Mouse (Mus musculus): Measurements from ENCODE around the gene Spop. TPM values are rescaled to one million over a fixed set of nuclear protein-coding genes. Genes with fewer than 3 reads are reported as not detected.
A peak's percentile ranks its signal among the peaks of the same experiment; 100 is the strongest.

Spop gene
- polyA plus RNA-seq, 1 experiment from 2014 or later = 89.6 TPM

GRCm38 (mm10) chr11:95431344-95431743, 17.5 kb downstream of the Spop start:
- H3K9me3 ChIP-seq (ENCODE audit: control insufficient read depth, low read length) = no peaks in the 10 kb centered on the region
- H3K4me2 ChIP-seq (ENCODE audit: low read length) = no peak overlapping the region
- H3K36me3 ChIP-seq (ENCODE audit: control insufficient read depth, insufficient read depth, low read length) = 0 out of 2 replicates have a peak, but pooled peaks cover 4% of the 10 kb centered on the region
- H3K4me1 ChIP-seq (ENCODE audit: control insufficient read depth in 2 of 2, insufficient read depth in 2 of 2, low read length in 2 of 2) = peaks cover 0 to 25% of the 10 kb centered on the region in 2 experiments; a peak in 2 of 4 replicates
- ATAC-seq (ENCODE audit: insufficient number of reproducible peaks, insufficient read depth, low FRiP score, low read depth) = no peak
- H3K27ac ChIP-seq (replicated peaks in 1 of 2; ENCODE audit: control insufficient read depth in 1 of 2, insufficient read depth in 1 of 2, low read depth in 2 of 2, low read length in 2 of 2) = peak overlapping the region in 1 of 2 experiments; percentile 37; a peak in 1 of 4 replicates
- H3K4me3 ChIP-seq (ENCODE audit: control insufficient read depth in 1 of 2, insufficient read depth in 1 of 2, low read depth in 1 of 2, low read length in 2 of 2) = no peak overlapping the region
- H3K27me3 ChIP-seq (ENCODE audit: control insufficient read depth, insufficient read depth, low read length) = no peaks in the 10 kb centered on the region
- WGBS = 10% methylated on average over 2 of the region's 2 CpGs
- H3K9ac ChIP-seq (ENCODE audit: low read length) = no peak overlapping the region; the same call in 1 of the 2 replicates

- peaks cover 0 to 25% of the 10 kb centered on the region in 2 experiments; a peak in 2 of 4 replicates for H3K4me1 ChIP-seq (ENCODE audit: control insufficient read depth in 2 of 2, insufficient read depth in 2 of 2, low read length in 2 of 2)
- no peak for ATAC-seq (ENCODE audit: insufficient number of reproducible peaks, insufficient read depth, low FRiP score, low read depth)
Measured at GRCm38 (mm10) chr11:95432194-95432593, 18.3 kb downstream of the Spop start.

DNA sequence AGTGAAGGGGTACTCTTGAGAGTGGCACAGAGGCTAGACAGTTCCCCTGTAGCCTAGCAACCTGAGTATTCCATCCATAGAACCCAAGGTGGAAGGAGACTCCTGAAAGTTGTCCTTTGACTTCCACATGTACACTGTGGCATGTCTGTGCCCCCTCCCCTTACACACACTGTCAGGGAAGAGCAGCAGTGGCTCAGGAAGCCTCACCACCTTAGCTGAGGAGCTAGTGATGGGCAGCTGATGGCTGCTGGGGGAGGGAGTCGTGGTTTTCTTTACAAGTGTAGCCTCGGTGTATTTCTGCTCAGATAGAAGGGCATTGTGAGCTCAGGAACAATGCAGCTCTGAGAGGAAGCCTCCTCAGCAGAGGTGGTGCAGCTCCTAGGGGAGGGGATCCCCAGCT, 31.5 kb downstream of the Spop start:
- no peak for ATAC-seq (ENCODE audit: insufficient number of reproducible peaks, insufficient read depth, low FRiP score, low read depth)

More at GRCm38 (mm10) chr11:95432194-95432593, 18.3 kb downstream of the Spop start:
- no peaks in the 10 kb centered on the region for H3K27me3 ChIP-seq (ENCODE audit: control insufficient read depth, insufficient read depth, low read length)
- H3K9me3 ChIP-seq (ENCODE audit: control insufficient read depth, low read length) = no peaks in the 10 kb centered on the region
- H3K9ac ChIP-seq (ENCODE audit: low read length) = no peak overlapping the region
- 0 out of 2 replicates have a peak, but pooled peaks cover 4% of the 10 kb centered on the region for H3K36me3 ChIP-seq (ENCODE audit: control insufficient read depth, insufficient read depth, low read length)
- H3K27ac ChIP-seq (replicated peaks in 1 of 2; ENCODE audit: control insufficient read depth in 1 of 2, insufficient read depth in 1 of 2, low read depth in 2 of 2, low read length in 2 of 2) = no peak overlapping the region
- 86% methylated on average over 1 of the region's 2 CpGs for WGBS
- H3K4me3 ChIP-seq (ENCODE audit: control insufficient read depth in 1 of 2, insufficient read depth in 1 of 2, low read depth in 1 of 2, low read length in 2 of 2) = no peak overlapping the region
- H3K4me2 ChIP-seq (ENCODE audit: low read length) = no peak overlapping the region

DNA sequence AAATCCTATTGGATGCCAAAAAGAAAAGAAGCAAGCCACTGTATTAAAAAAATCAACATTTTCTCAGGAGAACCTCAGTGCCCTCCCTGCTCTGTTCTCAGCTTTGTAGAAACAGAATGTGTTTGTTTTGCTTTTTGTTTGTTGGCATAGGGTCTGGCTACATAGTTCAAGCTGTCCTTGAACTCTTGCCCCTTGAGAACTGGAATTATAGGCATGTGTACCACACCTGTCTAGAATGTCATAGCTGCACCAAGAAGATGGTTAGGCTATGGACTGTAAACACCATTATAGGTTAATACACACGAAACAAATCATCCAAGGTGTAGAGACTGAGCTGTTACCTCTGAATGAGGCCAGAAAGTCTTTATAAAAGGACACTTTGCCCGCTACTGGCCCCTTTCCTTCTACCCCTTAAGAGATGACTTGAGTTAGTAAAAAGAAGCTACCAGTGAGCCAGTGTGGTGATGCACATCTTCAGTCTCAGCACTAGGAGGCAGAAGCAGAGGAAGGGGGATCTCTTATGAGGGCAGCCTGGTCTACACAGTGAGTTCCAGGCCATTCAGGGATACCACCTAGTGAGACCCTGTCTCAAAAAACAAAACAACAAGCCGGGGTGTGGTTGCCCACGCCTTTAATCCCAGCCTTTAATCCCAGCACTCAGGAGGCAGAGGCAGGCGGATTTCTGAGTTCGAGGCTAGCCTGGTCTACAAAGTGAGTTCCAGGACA, 32.9 kb downstream of the Spop start:
- ATAC-seq (ENCODE audit: insufficient number of reproducible peaks, insufficient read depth, low FRiP score, low read depth) = no peak
- Histone ChIP-seq H3K9me3 (ENCODE audit: control insufficient read depth, low read length) (no peaks in the 10 kb centered on the region), H3K4me2 (ENCODE audit: low read length) (no peak overlapping the region), H3K4me1 (ENCODE audit: control insufficient read depth in 2 of 2, insufficient read depth in 2 of 2, low read length in 2 of 2) (peaks cover 4 to 8% of the 10 kb centered on the region in 2 experiments; a peak in 2 of 4 replicates), H3K4me3 (ENCODE audit: control insufficient read depth in 1 of 2, insufficient read depth in 1 of 2, low read depth in 1 of 2, low read length in 2 of 2) (no peak overlapping the region), H3K9ac (ENCODE audit: low read length) (no peak overlapping the region), H3K27ac (replicated peaks in 1 of 2; ENCODE audit: control insufficient read depth in 1 of 2, insufficient read depth in 1 of 2, low read depth in 2 of 2, low read length in 2 of 2) (no peak overlapping the region), H3K27me3 (ENCODE audit: control insufficient read depth, insufficient read depth, low read length) (no peaks in the 10 kb centered on the region), H3K36me3 (ENCODE audit: control insufficient read depth, insufficient read depth, low read length) (peaks cover 16% of the 10 kb centered on the region)
- WGBS = 94% methylated on average over 6 of the region's 6 CpGs

More for the DNA sequence above, 31.5 kb downstream of the Spop start:
- H3K4me1 ChIP-seq (ENCODE audit: control insufficient read depth in 2 of 2, insufficient read depth in 2 of 2, low read length in 2 of 2) = peaks cover 4 to 8% of the 10 kb centered on the region in 2 experiments; a peak in 2 of 4 replicates
- peaks cover 7% of the 10 kb centered on the region for H3K36me3 ChIP-seq (ENCODE audit: control insufficient read depth, insufficient read depth, low read length)
- no peaks in the 10 kb centered on the region for H3K9me3 ChIP-seq (ENCODE audit: control insufficient read depth, low read length)
- 23% methylated on average over 2 of the region's 2 CpGs for WGBS
- H3K27me3 ChIP-seq (ENCODE audit: control insufficient read depth, insufficient read depth, low read length) = no peaks in the 10 kb centered on the region
- H3K27ac ChIP-seq (replicated peaks in 1 of 2; ENCODE audit: control insufficient read depth in 1 of 2, insufficient read depth in 1 of 2, low read depth in 2 of 2, low read length in 2 of 2) = no peak overlapping the region
- no peak overlapping the region for H3K4me2 ChIP-seq (ENCODE audit: low read length)
- no peak overlapping the region for H3K9ac ChIP-seq (ENCODE audit: low read length)
- no peak overlapping the region for H3K4me3 ChIP-seq (ENCODE audit: control insufficient read depth in 1 of 2, insufficient read depth in 1 of 2, low read depth in 1 of 2, low read length in 2 of 2)

- Histone ChIP-seq H3K9me3 (ENCODE audit: control insufficient read depth, low read length) (no peaks in the 10 kb centered on the region), H3K4me1 (ENCODE audit: control insufficient read depth in 2 of 2, insufficient read depth in 2 of 2, low read length in 2 of 2) (peaks cover 4 to 8% of the 10 kb centered on the region in 2 experiments; a peak in 2 of 4 replicates), H3K4me3 (ENCODE audit: control insufficient read depth in 1 of 2, insufficient read depth in 1 of 2, low read depth in 1 of 2, low read length in 2 of 2) (no peak overlapping the region), H3K27me3 (ENCODE audit: control insufficient read depth, insufficient read depth, low read length) (no peaks in the 10 kb centered on the region), H3K36me3 (ENCODE audit: control insufficient read depth, insufficient read depth, low read length) (peaks cover 16% of the 10 kb centered on the region), H3K27ac (replicated peaks in 1 of 2; ENCODE audit: control insufficient read depth in 1 of 2, insufficient read depth in 1 of 2, low read depth in 2 of 2, low read length in 2 of 2) (no peak overlapping the region), H3K9ac (ENCODE audit: low read length) (no peak overlapping the region), H3K4me2 (ENCODE audit: low read length) (no peak overlapping the region)
- no peak for ATAC-seq (ENCODE audit: insufficient number of reproducible peaks, insufficient read depth, low FRiP score, low read depth)
- WGBS = 80% methylated on average over 3 of the region's 3 CpGs
Measured at GRCm38 (mm10) chr11:95448346-95448745, 34.5 kb downstream of the Spop start.

DNA sequence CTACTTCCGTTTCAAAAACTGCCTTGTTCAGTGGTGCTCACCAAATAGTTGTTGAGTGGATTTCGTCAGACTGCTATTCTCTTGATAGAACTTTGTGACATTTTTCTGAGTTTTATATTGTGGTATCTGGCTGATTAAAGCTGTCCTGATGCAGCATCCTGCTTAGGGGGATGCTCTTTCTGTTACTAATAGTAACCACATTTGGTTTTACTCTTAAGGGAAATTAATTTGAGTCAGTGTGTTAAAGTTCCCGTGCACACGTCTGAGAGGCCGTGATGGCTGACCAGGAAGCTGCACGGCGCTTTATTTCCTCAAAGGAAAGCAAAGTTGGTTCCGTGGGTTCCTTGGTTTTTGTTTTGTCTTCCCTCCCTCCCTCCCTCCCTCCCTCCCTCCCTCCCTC, 41.5 kb downstream of the Spop start:
- Histone ChIP-seq H3K36me3 (ENCODE audit: control insufficient read depth, insufficient read depth, low read length) (peaks cover 9% of the 10 kb centered on the region), H3K9ac (ENCODE audit: low read length) (no peak overlapping the region), H3K27ac (replicated peaks in 1 of 2; ENCODE audit: control insufficient read depth in 1 of 2, insufficient read depth in 1 of 2, low read depth in 2 of 2, low read length in 2 of 2) (no peak overlapping the region), H3K27me3 (ENCODE audit: control insufficient read depth, insufficient read depth, low read length) (no peaks in the 10 kb centered on the region), H3K9me3 (ENCODE audit: control insufficient read depth, low read length) (no peaks in the 10 kb centered on the region), H3K4me1 (ENCODE audit: control insufficient read depth in 2 of 2, insufficient read depth in 2 of 2, low read length in 2 of 2) (no peaks in the 10 kb centered on the region), H3K4me2 (ENCODE audit: low read length) (no peak overlapping the region), H3K4me3 (ENCODE audit: control insufficient read depth in 1 of 2, insufficient read depth in 1 of 2, low read depth in 1 of 2, low read length in 2 of 2) (no peak overlapping the region)
- ATAC-seq (ENCODE audit: insufficient number of reproducible peaks, insufficient read depth, low FRiP score, low read depth) = no peak
- 68% methylated on average over 8 of the region's 8 CpGs for WGBS

GRCm38 (mm10) chr11:95460872-95461271, 47.0 kb downstream of the Spop start:
- 88% methylated on average over 2 of the region's 2 CpGs for WGBS
- Histone ChIP-seq H3K4me2 (ENCODE audit: low read length) (no peak overlapping the region), H3K9me3 (ENCODE audit: control insufficient read depth, low read length) (no peaks in the 10 kb centered on the region), H3K4me3 (ENCODE audit: control insufficient read depth in 1 of 2, insufficient read depth in 1 of 2, low read depth in 1 of 2, low read length in 2 of 2) (no peak overlapping the region), H3K4me1 (ENCODE audit: control insufficient read depth in 2 of 2, insufficient read depth in 2 of 2, low read length in 2 of 2) (no peaks in the 10 kb centered on the region), H3K9ac (ENCODE audit: low read length) (no peak overlapping the region), H3K27ac (replicated peaks in 1 of 2; ENCODE audit: control insufficient read depth in 1 of 2, insufficient read depth in 1 of 2, low read depth in 2 of 2, low read length in 2 of 2) (no peak overlapping the region), H3K27me3 (ENCODE audit: control insufficient read depth, insufficient read depth, low read length) (no peaks in the 10 kb centered on the region), H3K36me3 (ENCODE audit: control insufficient read depth, insufficient read depth, low read length) (no peaks in the 10 kb centered on the region)
- no peak for ATAC-seq (ENCODE audit: insufficient number of reproducible peaks, insufficient read depth, low FRiP score, low read depth)
